Mouse (Mus musculus): ENCODE data around the gene Ascc2. TPM values are rescaled to one million over a fixed set of nuclear protein-coding genes. Genes with fewer than 3 reads are reported as not detected.
A peak's percentile ranks its signal among the peaks of the same experiment; 100 is the strongest.

The Ascc2 gene
- polyA plus RNA-seq, 1 experiment from 2014 or later, result 33.8 TPM

- Histone ChIP-seq H3K4me3 (ENCODE audit: low read depth, low read length) (no peak overlapping the region), H3K9me3 (ENCODE audit: control insufficient read depth, low read depth, low read length) (no peaks in the 10 kb centered on the region), H3K4me2 (replicated peaks; ENCODE audit: low read depth, low read length) (no peak overlapping the region), H3K27me3 (ENCODE audit: control insufficient read depth, insufficient read depth, low read length) (no peaks in the 10 kb centered on the region), H3K36me3 (ENCODE audit: control insufficient read depth, insufficient read depth, low read length) (peaks cover 22% of the 10 kb centered on the region), H3K27ac (ENCODE audit: low read length) (no peak overlapping the region), H3K4me1 (ENCODE audit: control insufficient read depth, insufficient read depth, low read length) (no peaks in the 10 kb centered on the region), H3K9ac (replicated peaks; ENCODE audit: low read depth, low read length) (no peak overlapping the region)
- no peak for ATAC-seq (ENCODE audit: insufficient number of reproducible peaks, insufficient read depth, low FRiP score, low read depth)
- 92% methylated on average over 12 of the region's 12 CpGs for WGBS
Measured at GRCm38 (mm10) chr11:4679441-4679832, 41.9 kb downstream of the Ascc2 start.

DNA sequence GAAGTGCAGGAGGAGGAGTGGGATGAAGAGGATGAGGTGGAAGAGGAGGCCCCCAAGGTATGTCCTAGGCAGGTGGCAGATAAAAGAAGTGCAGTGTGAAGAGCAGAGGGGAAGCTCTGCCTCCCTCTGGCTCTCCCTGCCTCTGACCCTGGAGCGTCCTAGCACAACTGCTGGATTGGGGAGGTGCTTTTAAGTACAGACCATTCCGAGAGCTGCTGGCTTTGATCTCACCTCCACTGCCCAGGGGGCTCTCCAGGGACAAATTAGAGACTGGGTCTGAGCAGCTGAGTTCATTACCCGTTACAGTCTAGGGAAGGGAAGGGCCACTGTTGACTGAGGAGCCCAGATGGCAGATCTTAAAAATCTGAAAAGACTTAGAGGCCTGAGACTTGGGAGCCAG, 42.6 kb downstream of the Ascc2 start:
- H3K36me3 ChIP-seq (ENCODE audit: control insufficient read depth, insufficient read depth, low read length), result peaks cover 22% of the 10 kb centered on the region
- no peak overlapping the region for H3K27ac ChIP-seq (ENCODE audit: low read length)
- ATAC-seq (ENCODE audit: insufficient number of reproducible peaks, insufficient read depth, low FRiP score, low read depth), result no peak
- H3K9me3 ChIP-seq (ENCODE audit: control insufficient read depth, low read depth, low read length), result no peaks in the 10 kb centered on the region
- no peak overlapping the region for H3K4me3 ChIP-seq (ENCODE audit: low read depth, low read length)
- no peaks in the 10 kb centered on the region for H3K4me1 ChIP-seq (ENCODE audit: control insufficient read depth, insufficient read depth, low read length)
- WGBS, result 50% methylated on average over 3 of the region's 3 CpGs
- H3K9ac ChIP-seq (replicated peaks; ENCODE audit: low read depth, low read length), result no peak overlapping the region
- H3K4me2 ChIP-seq (replicated peaks; ENCODE audit: low read depth, low read length), result no peak overlapping the region
- no peaks in the 10 kb centered on the region for H3K27me3 ChIP-seq (ENCODE audit: control insufficient read depth, insufficient read depth, low read length)

DNA sequence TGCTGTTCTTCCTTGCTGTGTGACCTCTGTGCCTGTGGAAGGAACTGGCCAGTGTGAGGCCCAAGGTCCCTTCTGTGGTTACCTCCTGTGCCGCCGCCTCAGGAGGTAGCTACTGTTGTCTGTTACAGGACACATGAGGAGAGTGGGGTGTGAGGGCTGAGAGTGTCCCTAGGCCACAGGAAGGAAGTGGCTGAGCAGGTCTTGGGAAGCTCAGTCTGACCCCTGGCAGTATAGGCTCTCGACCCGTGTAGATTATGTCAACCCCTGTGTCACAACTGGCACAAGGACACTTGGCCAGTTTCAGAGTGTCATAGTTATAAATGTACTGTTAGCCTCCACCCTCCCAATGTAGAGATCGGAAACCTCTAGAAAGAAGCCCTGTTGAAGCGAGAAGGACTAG, 46.0 kb downstream of the Ascc2 start:
- Histone ChIP-seq H3K9ac (replicated peaks; ENCODE audit: low read depth, low read length) (no peak overlapping the region), H3K27ac (ENCODE audit: low read length) (no peak overlapping the region), H3K36me3 (ENCODE audit: control insufficient read depth, insufficient read depth, low read length) (peaks cover 22% of the 10 kb centered on the region), H3K4me3 (ENCODE audit: low read depth, low read length) (no peak overlapping the region), H3K9me3 (ENCODE audit: control insufficient read depth, low read depth, low read length) (no peaks in the 10 kb centered on the region), H3K4me1 (ENCODE audit: control insufficient read depth, insufficient read depth, low read length) (no peaks in the 10 kb centered on the region), H3K27me3 (ENCODE audit: control insufficient read depth, insufficient read depth, low read length) (no peaks in the 10 kb centered on the region), H3K4me2 (replicated peaks; ENCODE audit: low read depth, low read length) (no peak overlapping the region)
- no peak for ATAC-seq (ENCODE audit: insufficient number of reproducible peaks, insufficient read depth, low FRiP score, low read depth)
- WGBS, result 87% methylated on average over 6 of the region's 6 CpGs

- H3K9ac ChIP-seq (replicated peaks; ENCODE audit: low read depth, low read length), result no peak overlapping the region
- H3K27ac ChIP-seq (ENCODE audit: low read length), result no peak overlapping the region
- ATAC-seq (ENCODE audit: insufficient number of reproducible peaks, insufficient read depth, low FRiP score, low read depth), result no peak
- 43% methylated on average over 6 of the region's 6 CpGs for WGBS
- H3K36me3 ChIP-seq (ENCODE audit: control insufficient read depth, insufficient read depth, low read length), result peaks cover 22% of the 10 kb centered on the region
- no peaks in the 10 kb centered on the region for H3K4me1 ChIP-seq (ENCODE audit: control insufficient read depth, insufficient read depth, low read length)
- no peaks in the 10 kb centered on the region for H3K27me3 ChIP-seq (ENCODE audit: control insufficient read depth, insufficient read depth, low read length)
- no peak overlapping the region for H3K4me3 ChIP-seq (ENCODE audit: low read depth, low read length)
- no peaks in the 10 kb centered on the region for H3K9me3 ChIP-seq (ENCODE audit: control insufficient read depth, low read depth, low read length)
- H3K4me2 ChIP-seq (replicated peaks; ENCODE audit: low read depth, low read length), result no peak overlapping the region
Measured at GRCm38 (mm10) chr11:4684186-4684585, 46.6 kb downstream of the Ascc2 start.

GRCm38 (mm10) chr11:4685071-4685470, 47.5 kb downstream of the Ascc2 start:
- Histone ChIP-seq H3K9ac (replicated peaks; ENCODE audit: low read depth, low read length) (no peak overlapping the region), H3K27ac (ENCODE audit: low read length) (no peak overlapping the region), H3K4me3 (ENCODE audit: low read depth, low read length) (no peak overlapping the region), H3K9me3 (ENCODE audit: control insufficient read depth, low read depth, low read length) (no peaks in the 10 kb centered on the region), H3K4me1 (ENCODE audit: control insufficient read depth, insufficient read depth, low read length) (no peaks in the 10 kb centered on the region), H3K36me3 (ENCODE audit: control insufficient read depth, insufficient read depth, low read length) (peaks cover 16% of the 10 kb centered on the region), H3K27me3 (ENCODE audit: control insufficient read depth, insufficient read depth, low read length) (no peaks in the 10 kb centered on the region), H3K4me2 (replicated peaks; ENCODE audit: low read depth, low read length) (no peak overlapping the region)
- 76% methylated on average over 4 of the region's 4 CpGs for WGBS
- ATAC-seq (ENCODE audit: insufficient number of reproducible peaks, insufficient read depth, low FRiP score, low read depth), result no peak

GRCm38 (mm10) chr11:4685510-4685909, 48.0 kb downstream of the Ascc2 start:
- Histone ChIP-seq H3K27ac (ENCODE audit: low read length) (no peak overlapping the region), H3K4me1 (ENCODE audit: control insufficient read depth, insufficient read depth, low read length) (no peaks in the 10 kb centered on the region), H3K4me2 (replicated peaks; ENCODE audit: low read depth, low read length) (no peak overlapping the region), H3K27me3 (ENCODE audit: control insufficient read depth, insufficient read depth, low read length) (no peaks in the 10 kb centered on the region), H3K9ac (replicated peaks; ENCODE audit: low read depth, low read length) (no peak overlapping the region), H3K9me3 (ENCODE audit: control insufficient read depth, low read depth, low read length) (no peaks in the 10 kb centered on the region), H3K4me3 (ENCODE audit: low read depth, low read length) (no peak overlapping the region), H3K36me3 (ENCODE audit: control insufficient read depth, insufficient read depth, low read length) (peaks cover 14% of the 10 kb centered on the region)
- 78% methylated on average over 5 of the region's 5 CpGs for WGBS
- ATAC-seq (ENCODE audit: insufficient number of reproducible peaks, insufficient read depth, low FRiP score, low read depth), result no peak

- Histone ChIP-seq H3K36me3 (ENCODE audit: control insufficient read depth, insufficient read depth, low read length) (peaks cover 9% of the 10 kb centered on the region), H3K4me1 (ENCODE audit: control insufficient read depth, insufficient read depth, low read length) (no peaks in the 10 kb centered on the region), H3K4me3 (ENCODE audit: low read depth, low read length) (no peak overlapping the region), H3K9me3 (ENCODE audit: control insufficient read depth, low read depth, low read length) (no peaks in the 10 kb centered on the region), H3K4me2 (replicated peaks; ENCODE audit: low read depth, low read length) (no peak overlapping the region), H3K9ac (replicated peaks; ENCODE audit: low read depth, low read length) (no peak overlapping the region), H3K27ac (ENCODE audit: low read length) (no peak overlapping the region), H3K27me3 (ENCODE audit: control insufficient read depth, insufficient read depth, low read length) (no peaks in the 10 kb centered on the region)
- no peak for ATAC-seq (ENCODE audit: insufficient number of reproducible peaks, insufficient read depth, low FRiP score, low read depth)
- whole genome bisulfite sequencing, result 65% methylated on average over 3 of the region's 3 CpGs
Measured at GRCm38 (mm10) chr11:4687027-4687426, 49.5 kb downstream of the Ascc2 start.

DNA sequence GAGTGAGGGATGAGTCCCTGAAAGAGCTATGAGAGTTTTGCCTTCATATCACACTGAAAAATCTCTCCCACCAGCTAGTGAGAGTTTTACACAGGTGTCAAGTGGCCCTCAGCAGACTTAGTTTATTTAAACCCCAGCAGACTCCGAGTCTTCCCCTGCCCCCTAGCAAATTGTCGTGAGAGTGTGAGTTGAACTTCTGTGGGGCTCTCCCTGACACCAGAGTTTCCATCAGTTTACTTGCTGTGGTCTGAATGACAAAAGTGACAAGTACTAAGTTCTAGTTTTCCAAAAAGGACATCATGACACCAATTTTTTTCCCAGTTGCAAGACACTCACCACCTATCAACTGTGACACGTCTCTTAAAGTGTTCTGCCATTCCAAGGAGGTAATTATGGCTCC, 50.3 kb downstream of the Ascc2 start:
- no peaks in the 10 kb centered on the region for H3K4me1 ChIP-seq (ENCODE audit: control insufficient read depth, insufficient read depth, low read length)
- no peak overlapping the region for H3K9ac ChIP-seq (replicated peaks; ENCODE audit: low read depth, low read length)
- no peaks in the 10 kb centered on the region for H3K27me3 ChIP-seq (ENCODE audit: control insufficient read depth, insufficient read depth, low read length)
- no peak overlapping the region for H3K4me3 ChIP-seq (ENCODE audit: low read depth, low read length)
- ATAC-seq (ENCODE audit: insufficient number of reproducible peaks, insufficient read depth, low FRiP score, low read depth), result no peak
- no peak overlapping the region for H3K4me2 ChIP-seq (replicated peaks; ENCODE audit: low read depth, low read length)
- H3K27ac ChIP-seq (ENCODE audit: low read length), result peak overlapping the region; percentile 33; the same call in 1 of the 2 replicates
- H3K9me3 ChIP-seq (ENCODE audit: control insufficient read depth, low read depth, low read length), result no peaks in the 10 kb centered on the region
- 28% methylated on average over 3 of the region's 3 CpGs for WGBS
- peaks cover 4% of the 10 kb centered on the region for H3K36me3 ChIP-seq (ENCODE audit: control insufficient read depth, insufficient read depth, low read length)

DNA sequence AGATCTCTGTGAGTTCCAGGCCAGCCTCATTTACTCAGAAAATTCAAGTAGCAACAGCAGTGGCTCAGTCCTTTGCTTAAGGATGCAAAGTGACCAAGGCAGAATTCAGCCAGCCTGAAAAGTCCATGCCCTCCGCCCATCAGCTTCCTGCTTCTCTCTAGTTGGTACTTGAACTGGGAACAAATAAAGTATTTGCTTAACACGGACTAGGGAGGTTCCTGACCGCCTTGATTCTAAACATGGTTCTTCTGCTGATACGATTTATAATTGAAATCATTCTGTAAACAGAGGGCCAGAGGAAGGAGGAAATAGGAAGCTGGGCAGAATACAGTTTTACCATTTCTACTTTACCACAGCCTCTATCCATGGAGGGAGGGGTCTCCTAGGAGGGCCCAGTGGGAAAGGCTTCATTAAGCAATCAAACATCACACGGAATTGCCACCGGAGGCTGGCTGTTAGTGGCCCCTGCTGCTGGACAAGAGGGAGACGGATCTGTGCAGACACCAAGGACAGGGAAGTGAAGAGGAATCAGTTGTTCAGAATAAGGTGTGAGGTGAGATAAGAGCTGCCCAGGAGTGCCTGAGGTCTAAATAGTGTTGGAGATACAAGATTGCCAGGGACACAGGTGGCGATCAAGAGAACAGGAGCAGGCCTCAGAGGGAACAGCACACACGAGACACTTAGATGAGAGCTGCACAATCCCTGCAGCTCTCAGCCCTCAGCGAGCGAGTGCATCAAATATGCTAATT, 51.3 kb downstream of the Ascc2 start:
- Histone ChIP-seq H3K4me1 (ENCODE audit: control insufficient read depth, insufficient read depth, low read length) (no peaks in the 10 kb centered on the region), H3K4me2 (replicated peaks; ENCODE audit: low read depth, low read length) (no peak overlapping the region), H3K36me3 (ENCODE audit: control insufficient read depth, insufficient read depth, low read length) (no peaks in the 10 kb centered on the region), H3K27ac (ENCODE audit: low read length) (peak overlapping the region; percentile 74; the same call in 1 of the 2 replicates), H3K9me3 (ENCODE audit: control insufficient read depth, low read depth, low read length) (no peaks in the 10 kb centered on the region), H3K27me3 (ENCODE audit: control insufficient read depth, insufficient read depth, low read length) (no peaks in the 10 kb centered on the region), H3K4me3 (ENCODE audit: low read depth, low read length) (no peak overlapping the region), H3K9ac (replicated peaks; ENCODE audit: low read depth, low read length) (no peak overlapping the region)
- 50% methylated on average over 11 of the region's 11 CpGs for WGBS
- peak; percentile 73 for ATAC-seq (ENCODE audit: insufficient number of reproducible peaks, insufficient read depth, low FRiP score, low read depth)

Measured in stomach, embryonic 14.5 days (tissue).